In the genomic region with DNA sequence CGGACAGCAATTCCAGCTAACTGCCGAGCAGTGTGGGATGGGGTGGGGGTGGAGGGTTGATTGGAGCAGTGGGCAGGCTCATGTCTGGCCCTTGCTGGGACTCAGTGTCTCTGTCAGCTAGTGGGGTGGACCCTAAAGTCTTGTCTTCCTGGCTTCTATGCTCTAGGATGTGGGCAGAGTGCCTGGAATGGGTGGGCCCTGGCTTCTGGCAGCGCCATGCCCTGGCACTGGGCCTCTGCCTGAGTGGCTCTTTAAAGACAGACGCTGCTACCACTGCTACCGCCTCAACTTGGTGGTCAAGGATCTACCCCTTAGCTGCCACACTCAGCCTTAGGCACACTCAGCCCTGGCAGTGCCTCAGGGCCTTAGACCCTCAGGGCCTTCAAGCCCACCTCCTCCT, we compare ENCODE assay signal across 8 mouse cellular contexts. TPM values are rescaled to one million over a fixed set of nuclear protein-coding genes. Genes with fewer than 3 reads are reported as not detected.
DNase-seq lines count a peak whose midpoint lies in the region; ATAC-seq and TF ChIP-seq lines count a peak whose summit lies in the region.

No protein-coding gene starts in this region.

- H3K4me3 ChIP-seq in E14TG2a.4 (replicated peaks; ENCODE audit: low read length) = peak overlapping the region; percentile 78
- no peak overlapping the region for H3K4me3 ChIP-seq in forebrain, embryonic 15.5 days
- peak overlapping the region; percentile 40 for H3K4me3 ChIP-seq in left cerebral cortex, adult 2 months
- H3K4me3 ChIP-seq in midbrain, embryonic 14.5 days (replicated peaks; ENCODE audit: low read depth, low read length) = no peak overlapping the region
- no peak overlapping the region for H3K4me3 ChIP-seq in liver, embryonic 12.5 days

- H3K36me3 ChIP-seq in E14TG2a.4 (ENCODE audit: insufficient read depth, low read length) = peaks cover 33% of the 10 kb centered on the region
- peaks cover 2% of the 10 kb centered on the region; the same call in 1 of the 2 replicates for H3K36me3 ChIP-seq in forebrain, embryonic 15.5 days
- peaks cover 7% of the 10 kb centered on the region for H3K36me3 ChIP-seq in midbrain, embryonic 14.5 days (ENCODE audit: control insufficient read depth, insufficient read depth, low read length)
- H3K36me3 ChIP-seq in liver, embryonic 12.5 days = no peaks in the 10 kb centered on the region

- H3K27ac ChIP-seq in forebrain, embryonic 15.5 days (replicated peaks) = peak overlapping the region; percentile 28
- peak overlapping the region; percentile 68; the same call in 1 of the 2 replicates for H3K27ac ChIP-seq in left cerebral cortex, adult 2 months
- H3K27ac ChIP-seq in midbrain, embryonic 14.5 days (replicated peaks; ENCODE audit: low read depth, low read length) = peak overlapping the region; percentile 49
- no peak overlapping the region for H3K27ac ChIP-seq in liver, embryonic 12.5 days

- no peaks in the 10 kb centered on the region for H3K9me3 ChIP-seq in E14TG2a.4 (ENCODE audit: low read length)
- H3K9me3 ChIP-seq in forebrain, embryonic 15.5 days = no peaks in the 10 kb centered on the region
- H3K9me3 ChIP-seq in midbrain, embryonic 14.5 days (ENCODE audit: control insufficient read depth, low read length) = no peaks in the 10 kb centered on the region
- H3K9me3 ChIP-seq in liver, embryonic 12.5 days (replicated peaks) = no peaks in the 10 kb centered on the region

- no peak overlapping the region for H3K9ac ChIP-seq in forebrain, embryonic 15.5 days (replicated peaks)
- H3K9ac ChIP-seq in midbrain, embryonic 14.5 days (replicated peaks; ENCODE audit: low read length) = peak overlapping the region; percentile 16; the same call in 1 of the 2 replicates
- H3K9ac ChIP-seq in liver, embryonic 12.5 days = no peak overlapping the region

- 20% methylated on average over 5 of the region's 5 CpGs for WGBS in forebrain, embryonic 15.5 days
- 33% methylated on average over 5 of the region's 5 CpGs for WGBS in midbrain, embryonic 14.5 days
- 80% methylated on average over 5 of the region's 5 CpGs for WGBS in liver, embryonic 12.5 days (ENCODE audit: insufficient replicate concordance)

- peak overlapping the region; percentile 14; the same call in 1 of the 2 replicates for H3K4me2 ChIP-seq in forebrain, embryonic 15.5 days (replicated peaks)
- H3K4me2 ChIP-seq in midbrain, embryonic 14.5 days (ENCODE audit: low read length) = peak overlapping the region; percentile 38; the same call in 1 of the 2 replicates
- no peak overlapping the region for H3K4me2 ChIP-seq in liver, embryonic 12.5 days

- ATAC-seq in forebrain, embryonic 15.5 days (replicated peaks) = no peak; the same call in 1 of the 2 replicates
- no peak for ATAC-seq in midbrain, embryonic 14.5 days (ENCODE audit: low FRiP score, low TSS enrichment)
- no peak for ATAC-seq in liver, embryonic 12.5 days

- H3K4me1 ChIP-seq in E14TG2a.4 (replicated peaks; ENCODE audit: low read depth, low read length) = peaks cover 96% of the 10 kb centered on the region
- peaks cover 47% of the 10 kb centered on the region for H3K4me1 ChIP-seq in forebrain, embryonic 15.5 days
- H3K4me1 ChIP-seq in midbrain, embryonic 14.5 days (ENCODE audit: control insufficient read depth, insufficient read depth, low read length) = peaks cover 36% of the 10 kb centered on the region
- peaks cover 46% of the 10 kb centered on the region for H3K4me1 ChIP-seq in liver, embryonic 12.5 days

- intact Hi-C loops in left cerebral cortex, adult 2 months (cut with DNase I) = no loop called here

- TF ChIP-seq CTCF in E14TG2a.4 (conservative IDR thresholded peaks at IDR 0.05; ENCODE audit: low read length) = no peak
- no peak for TF ChIP-seq CTCF in left cerebral cortex, adult 2 months (IDR thresholded peaks at IDR 0.05)

- peak; percentile 83 for DNase-seq in adrenal gland, postnatal 14 days
- peak; percentile 91 for DNase-seq in heart, postnatal 4 days
- peak; percentile 63 to 66 for DNase-seq in left cerebral cortex, adult 2 months (ENCODE audit: extremely low spot score in 1 of 2, low spot score in 2 of 2)
- DNase-seq in midbrain, embryonic 14.5 days = peak; percentile 57
- no peak for DNase-seq in embryo, embryonic 10 days (ENCODE audit: low spot score)

- H3K27me3 ChIP-seq in E14TG2a.4 (ENCODE audit: insufficient read depth, low read length) = no peaks in the 10 kb centered on the region
- no peaks in the 10 kb centered on the region for H3K27me3 ChIP-seq in forebrain, embryonic 15.5 days
- no peaks in the 10 kb centered on the region for H3K27me3 ChIP-seq in midbrain, embryonic 14.5 days (ENCODE audit: control insufficient read depth, insufficient read depth, low read length)
- H3K27me3 ChIP-seq in liver, embryonic 12.5 days (replicated peaks) = no peaks in the 10 kb centered on the region

RNA-seq across cellular contexts. Expression of a gene that starts 7.2 kb away (rescaled TPM):
- 53.2 and 61.4 TPM in 2 replicates for total RNA-seq in adrenal gland, postnatal 14 days (2021)
- 74.1 and 79.6 TPM in 2 replicates for polyA plus RNA-seq in forebrain, embryonic 15.5 days (2015; fragmentation: Nextera tagmentation; extraction: Ambion mirVana)
- total RNA-seq in heart, postnatal 4 days (2021) = 100 to 1,000 TPM; 405 to 424 TPM
- 100 to 1,000 TPM; 140 to 153 TPM for total RNA-seq in left cerebral cortex, adult 2 months (2021)
- 69.2 and 76.2 TPM in 2 replicates for polyA plus RNA-seq in midbrain, embryonic 14.5 days (2014; fragmentation: Nextera tagmentation; extraction: Ambion mirVana)
- polyA plus RNA-seq in liver, embryonic 12.5 days (2016; fragmentation: Nextera tagmentation; extraction: Ambion mirVana) = 2.6 TPM in 2 replicates

RNA-seq across cellular contexts. Expression of a gene that starts 17.7 kb away (rescaled TPM):
- 105 and 106 TPM in 2 replicates for total RNA-seq in adrenal gland, postnatal 14 days (2021)
- polyA plus RNA-seq in forebrain, embryonic 15.5 days (2015; fragmentation: Nextera tagmentation; extraction: Ambion mirVana) = 23.4 and 25.1 TPM in 2 replicates
- 100 to 1,000 TPM; 149 to 162 TPM for total RNA-seq in heart, postnatal 4 days (2021)
- 10 to 100 TPM; 22.2 to 23.0 TPM for total RNA-seq in left cerebral cortex, adult 2 months (2021)
- polyA plus RNA-seq in midbrain, embryonic 14.5 days (2014; fragmentation: Nextera tagmentation; extraction: Ambion mirVana) = 13.5 and 23.8 TPM in 2 replicates
- polyA plus RNA-seq in liver, embryonic 12.5 days (2016; fragmentation: Nextera tagmentation; extraction: Ambion mirVana) = 32.4 and 35.4 TPM in 2 replicates

RNA-seq across cellular contexts. Expression of a gene that starts 29.2 kb away (rescaled TPM):
- 54.1 and 56.5 TPM in 2 replicates for total RNA-seq in adrenal gland, postnatal 14 days (2021)
- 16.6 and 19.3 TPM in 2 replicates for polyA plus RNA-seq in forebrain, embryonic 15.5 days (2015; fragmentation: Nextera tagmentation; extraction: Ambion mirVana)
- 10 to 100 TPM; 77.5 to 82.7 TPM for total RNA-seq in heart, postnatal 4 days (2021)
- 100 to 1,000 TPM; 122 to 133 TPM for total RNA-seq in left cerebral cortex, adult 2 months (2021)
- 7.6 and 10.2 TPM in 2 replicates for polyA plus RNA-seq in midbrain, embryonic 14.5 days (2014; fragmentation: Nextera tagmentation; extraction: Ambion mirVana)
- 14.5 and 15.4 TPM in 2 replicates for polyA plus RNA-seq in liver, embryonic 12.5 days (2016; fragmentation: Nextera tagmentation; extraction: Ambion mirVana)

RNA-seq across cellular contexts. Expression of a gene that starts 41.8 kb away (rescaled TPM):
- total RNA-seq in adrenal gland, postnatal 14 days (2021) = 12.0 and 13.5 TPM in 2 replicates
- polyA plus RNA-seq in forebrain, embryonic 15.5 days (2015; fragmentation: Nextera tagmentation; extraction: Ambion mirVana) = 25.9 and 26.4 TPM in 2 replicates
- total RNA-seq in heart, postnatal 4 days (2021) = 10 to 100 TPM; 31.6 to 38.6 TPM
- total RNA-seq in left cerebral cortex, adult 2 months (2021) = 10 to 100 TPM; 37.2 to 38.0 TPM
- 20.1 and 24.8 TPM in 2 replicates for polyA plus RNA-seq in midbrain, embryonic 14.5 days (2014; fragmentation: Nextera tagmentation; extraction: Ambion mirVana)
- 17.5 and 18.9 TPM in 2 replicates for polyA plus RNA-seq in liver, embryonic 12.5 days (2016; fragmentation: Nextera tagmentation; extraction: Ambion mirVana)

RNA-seq across cellular contexts. Expression of a gene that starts 53.2 kb away (rescaled TPM):
- not detected in 2 replicates for total RNA-seq in adrenal gland, postnatal 14 days (2021)
- 0.23 and 0.24 TPM in 2 replicates for polyA plus RNA-seq in forebrain, embryonic 15.5 days (2015; fragmentation: Nextera tagmentation; extraction: Ambion mirVana)
- not detected for total RNA-seq in heart, postnatal 4 days (2021)
- total RNA-seq in left cerebral cortex, adult 2 months (2021) = 1 to 10 TPM in 1 of 2 experiments, under 1 TPM in 1; 0.75 to 1.1 TPM
- polyA plus RNA-seq in midbrain, embryonic 14.5 days (2014; fragmentation: Nextera tagmentation; extraction: Ambion mirVana) = 0.29 and 1.3 TPM in 2 replicates
- not detected in 2 replicates for polyA plus RNA-seq in liver, embryonic 12.5 days (2016; fragmentation: Nextera tagmentation; extraction: Ambion mirVana)

Comparison
In these comparisons a context has a peak if more than half of its experiments do, and no peak if none do; other contexts are left out.
1. H3K4me3 ChIP-seq: peak in E14TG2a.4 (single experiment) and left cerebral cortex, adult 2 months (single experiment); none in forebrain, embryonic 15.5 days (single experiment), midbrain, embryonic 14.5 days (single experiment) and liver, embryonic 12.5 days (single experiment).